Mouse (Mus musculus) midbrain, embryonic 15.5 days (tissue): ENCODE measurements at regions not wholly inside any gene's neighbourhood (a gene's known extent, or its start where the extent isn't known, plus 50 kb on each side); places are given as distances from the start of the nearest gene placed in this dataset.

Experiments
- ATAC-seq: fragments of 200-750 bp; cut with Nextera tagmentation; replicated peaks from 2 replicates; pipeline ENCODE4 v1.8.0; 2017; ENCODE audit warnings: moderate TSS enrichment
- H3K27ac ChIP-seq: fragments of 300-500 bp; sonication (generic); 2 replicates; pipeline ENCODE4 v1.5.1; 2015; ENCODE audit warnings: mild to moderate bottlenecking, inconsistent platforms
- H3K27me3 ChIP-seq: fragments of 300-500 bp; sonication (generic); replicated peaks from 2 replicates; pipeline ENCODE4 v1.6.1; 2015; ENCODE audit warnings: inconsistent platforms
- H3K36me3 ChIP-seq: fragments of 300-500 bp; sonication (generic); replicated peaks from 2 replicates; pipeline ENCODE4 v1.6.1; 2015; ENCODE audit warnings: inconsistent platforms
- H3K4me1 ChIP-seq: fragments of 300-500 bp; sonication (generic); 2 replicates; pipeline ENCODE4 v1.6.1; 2015; ENCODE audit warnings: inconsistent platforms
- H3K4me2 ChIP-seq: fragments of 300-500 bp; sonication (generic); 2 replicates; pipeline ENCODE4 v1.6.1; 2015; ENCODE audit warnings: inconsistent platforms, mild to moderate bottlenecking, moderate library complexity
- H3K4me3 ChIP-seq: fragments of 300-500 bp; sonication (generic); 2 replicates; pipeline ENCODE4 v1.5.1; 2015; ENCODE audit warnings: mild to moderate bottlenecking, inconsistent platforms
- H3K9ac ChIP-seq: fragments of 300-500 bp; sonication (generic); 2 replicates; pipeline ENCODE4 v1.6.1; 2015; ENCODE audit warnings: mild to moderate bottlenecking, inconsistent platforms
- H3K9me3 ChIP-seq: fragments of 300-500 bp; sonication (generic); 2 replicates; pipeline ENCODE4 v1.6.1; 2016; ENCODE audit warnings: inconsistent platforms
- WGBS: fragments of 180-500 bp; shearing (Covaris S2); methylation state at CpG from one replicate; pipeline ENCODE4 v1.1.7; 2015; ENCODE audit warnings: mixed read lengths; 5-methylcytosine and 5-hydroxymethylcytosine counted together

- 21% methylated on average over 9 of the region's 9 CpGs for WGBS
- no peaks in the 10 kb centered on the region; the same call in 1 of the 2 replicates for H3K4me1 ChIP-seq
- no peak overlapping the region for H3K4me3 ChIP-seq
- no peak overlapping the region for H3K4me2 ChIP-seq
- peak; percentile 77 for ATAC-seq
- no peaks in the 10 kb centered on the region for H3K36me3 ChIP-seq
- H3K9me3 ChIP-seq: no peaks in the 10 kb centered on the region
- H3K27ac ChIP-seq: no peak overlapping the region
- H3K27me3 ChIP-seq: no peaks in the 10 kb centered on the region; the same call in 1 of the 2 replicates
- H3K9ac ChIP-seq: no peak overlapping the region
These were observed 266.7 kb downstream of the Stim2 start for GRCm38 (mm10) chr5:54264867-54265434.

- no peak overlapping the region for H3K4me2 ChIP-seq
- H3K36me3 ChIP-seq: no peaks in the 10 kb centered on the region
- no peak overlapping the region for H3K9ac ChIP-seq
- H3K4me3 ChIP-seq: no peak overlapping the region
- peak; percentile 69 for ATAC-seq
- H3K27ac ChIP-seq: no peak overlapping the region
- H3K27me3 ChIP-seq: no peaks in the 10 kb centered on the region
- 38% methylated on average over 10 of the region's 10 CpGs for WGBS
- H3K4me1 ChIP-seq: no peaks in the 10 kb centered on the region; the same call in 1 of the 2 replicates
- H3K9me3 ChIP-seq: no peaks in the 10 kb centered on the region
These were observed 269.7 kb downstream of the Stim2 start for GRCm38 (mm10) chr5:54267905-54268590.

GRCm38 (mm10) chr5:54279357-54279756 lies 281.1 kb downstream of the Stim2 start:
- no peak overlapping the region for H3K4me3 ChIP-seq
- 45% methylated on average over 8 of the region's 8 CpGs for WGBS
- no peaks in the 10 kb centered on the region for H3K36me3 ChIP-seq
- H3K27ac ChIP-seq: no peak overlapping the region
- ATAC-seq: peak; percentile 48; the same call in 1 of the 2 replicates
- H3K9me3 ChIP-seq: no peaks in the 10 kb centered on the region
- H3K9ac ChIP-seq: no peak overlapping the region
- no peaks in the 10 kb centered on the region for H3K27me3 ChIP-seq
- peaks cover 3% of the 10 kb centered on the region; the same call in 1 of the 2 replicates for H3K4me1 ChIP-seq
- H3K4me2 ChIP-seq: no peak overlapping the region

GRCm38 (mm10) chr5:54280670-54281069 lies 282.4 kb downstream of the Stim2 start:
- 42% methylated on average over 4 of the region's 4 CpGs for WGBS
- no peak for ATAC-seq
- no peak overlapping the region for H3K4me3 ChIP-seq

GRCm38 (mm10) chr5:54281121-54281520 lies 282.8 kb downstream of the Stim2 start:
- 74% methylated on average over 4 of the region's 4 CpGs for WGBS
- Histone ChIP-seq H3K36me3 (no peaks in the 10 kb centered on the region), H3K4me3 (no peak overlapping the region), H3K27me3 (no peaks in the 10 kb centered on the region), H3K27ac (no peak overlapping the region), H3K4me2 (no peak overlapping the region), H3K9me3 (no peaks in the 10 kb centered on the region), H3K4me1 (peaks cover 3% of the 10 kb centered on the region; the same call in 1 of the 2 replicates), H3K9ac (no peak overlapping the region)
- ATAC-seq: no peak

More at GRCm38 (mm10) chr5:54280670-54281069, 282.4 kb downstream of the Stim2 start:
- H3K27me3 ChIP-seq: no peaks in the 10 kb centered on the region
- H3K9ac ChIP-seq: no peak overlapping the region
- no peak overlapping the region for H3K4me2 ChIP-seq
- no peaks in the 10 kb centered on the region for H3K9me3 ChIP-seq
- peaks cover 3% of the 10 kb centered on the region; the same call in 1 of the 2 replicates for H3K4me1 ChIP-seq
- H3K36me3 ChIP-seq: no peaks in the 10 kb centered on the region
- H3K27ac ChIP-seq: no peak overlapping the region

GRCm38 (mm10) chr5:54290372-54291080 lies 292.2 kb downstream of the Stim2 start:
- no peak overlapping the region for H3K9ac ChIP-seq
- 69% methylated on average over 12 of the region's 12 CpGs for WGBS

GRCm38 (mm10) chr5:54291940-54292339 lies 293.6 kb downstream of the Stim2 start:
- 52% methylated on average over 5 of the region's 5 CpGs for WGBS
- Histone ChIP-seq H3K4me3 (no peak overlapping the region), H3K4me1 (no peaks in the 10 kb centered on the region), H3K36me3 (no peaks in the 10 kb centered on the region), H3K9ac (no peak overlapping the region), H3K4me2 (no peak overlapping the region), H3K27me3 (no peaks in the 10 kb centered on the region), H3K9me3 (no peaks in the 10 kb centered on the region), H3K27ac (no peak overlapping the region)
- ATAC-seq: 0 out of 2 replicates have a peak, but pooled peaks have one; percentile 33

More at GRCm38 (mm10) chr5:54290372-54291080, 292.2 kb downstream of the Stim2 start:
- no peak overlapping the region for H3K4me2 ChIP-seq
- no peaks in the 10 kb centered on the region for H3K27me3 ChIP-seq
- H3K4me1 ChIP-seq: no peaks in the 10 kb centered on the region
- H3K27ac ChIP-seq: no peak overlapping the region
- H3K9me3 ChIP-seq: no peaks in the 10 kb centered on the region
- ATAC-seq: no peak
- H3K4me3 ChIP-seq: no peak overlapping the region
- H3K36me3 ChIP-seq: no peaks in the 10 kb centered on the region

GRCm38 (mm10) chr5:54313660-54314279 lies 315.5 kb downstream of the Stim2 start:
- Histone ChIP-seq H3K4me2 (no peak overlapping the region), H3K27me3 (no peaks in the 10 kb centered on the region), H3K4me3 (no peak overlapping the region), H3K4me1 (no peaks in the 10 kb centered on the region), H3K27ac (no peak overlapping the region), H3K9ac (no peak overlapping the region), H3K36me3 (no peaks in the 10 kb centered on the region), H3K9me3 (no peaks in the 10 kb centered on the region)
- 81% methylated on average over 8 of the region's 8 CpGs for WGBS
- ATAC-seq: no peak

GRCm38 (mm10) chr5:54330415-54330814 lies 332.1 kb downstream of the Stim2 start:
- Histone ChIP-seq H3K27me3 (no peaks in the 10 kb centered on the region), H3K36me3 (no peaks in the 10 kb centered on the region), H3K27ac (no peak overlapping the region), H3K4me2 (no peak overlapping the region), H3K4me3 (no peak overlapping the region), H3K9ac (no peak overlapping the region), H3K9me3 (no peaks in the 10 kb centered on the region), H3K4me1 (no peaks in the 10 kb centered on the region)
- 73% methylated on average over 2 of the region's 2 CpGs for WGBS
- ATAC-seq: no peak

GRCm38 (mm10) chr5:54342976-54343375 lies 344.7 kb downstream of the Stim2 start:
- WGBS: 86% methylated on average over 6 of the region's 6 CpGs
- H3K9ac ChIP-seq: no peak overlapping the region
- H3K4me2 ChIP-seq: no peak overlapping the region
- no peaks in the 10 kb centered on the region for H3K9me3 ChIP-seq
- no peak for ATAC-seq
- H3K36me3 ChIP-seq: no peaks in the 10 kb centered on the region
- H3K4me3 ChIP-seq: no peak overlapping the region
- H3K27me3 ChIP-seq: no peaks in the 10 kb centered on the region
- no peaks in the 10 kb centered on the region for H3K4me1 ChIP-seq
- no peak overlapping the region for H3K27ac ChIP-seq

- no peaks in the 10 kb centered on the region for H3K9me3 ChIP-seq
- no peak for ATAC-seq
- no peaks in the 10 kb centered on the region for H3K27me3 ChIP-seq
- H3K4me1 ChIP-seq: no peaks in the 10 kb centered on the region
- WGBS: 84% methylated on average over 3 of the region's 3 CpGs
- no peak overlapping the region for H3K4me2 ChIP-seq
- no peak overlapping the region for H3K27ac ChIP-seq
- no peak overlapping the region for H3K4me3 ChIP-seq
- no peaks in the 10 kb centered on the region for H3K36me3 ChIP-seq
- no peak overlapping the region for H3K9ac ChIP-seq
These were observed 345.1 kb downstream of the Stim2 start for GRCm38 (mm10) chr5:54343432-54343831.
